Mouse (Mus musculus) layer of hippocampus, adult 18-20 months (tissue): ENCODE data around the gene Tns1. TPM values are rescaled to one million over a fixed set of nuclear protein-coding genes. Genes with fewer than 3 reads are reported as not detected.
A peak's percentile ranks its signal among the peaks of the same experiment; 100 is the strongest.

Experiments
- DNase-seq, 2 experiments: peaks; one replicate each; pipeline ENCODE4 v3.0.0; 2022; ENCODE audit warnings: low spot score in 2 of 2
- total RNA-seq, 2 experiments: library from RNA; stranded (reverse); gene quantifications; 2 replicates each; pipeline ENCODE4 v1.2.3; 2021

The Tns1 gene
- total RNA-seq, 2 experiments from 2014 or later, result 37.0 to 39.6 TPM

- peak in 1 of 2 experiments; percentile 41 for DNase-seq
These were observed 161.4 kb downstream of the Tns1 start for GRCm38 (mm10) chr1:73962668-73963371.

- no peak for DNase-seq
These were observed 162.2 kb downstream of the Tns1 start for GRCm38 (mm10) chr1:73962049-73962448.

- no peak for DNase-seq
These were observed 164.5 kb downstream of the Tns1 start for GRCm38 (mm10) chr1:73959758-73960157.

DNA sequence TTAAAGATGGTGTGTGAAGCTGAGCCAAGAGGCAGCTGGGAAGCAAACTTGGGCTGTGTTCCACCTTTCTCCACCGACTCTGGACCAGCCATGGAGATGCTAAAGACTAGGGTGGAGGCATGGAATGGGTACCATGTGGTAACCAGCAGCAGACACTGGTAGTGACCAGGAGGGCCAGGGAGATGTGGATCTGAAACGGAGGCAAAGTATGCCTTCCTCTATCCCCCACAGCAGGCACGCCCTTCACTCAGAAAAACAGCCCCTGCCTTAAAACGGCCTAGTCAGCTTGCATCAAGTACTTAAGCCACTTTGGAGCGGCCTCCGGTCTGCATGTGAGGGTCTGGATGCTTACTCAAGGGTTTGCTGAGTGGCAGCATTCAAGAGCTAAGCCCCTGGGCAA lies 164.9 kb downstream of the Tns1 start:
- DNase-seq, result no peak

DNA sequence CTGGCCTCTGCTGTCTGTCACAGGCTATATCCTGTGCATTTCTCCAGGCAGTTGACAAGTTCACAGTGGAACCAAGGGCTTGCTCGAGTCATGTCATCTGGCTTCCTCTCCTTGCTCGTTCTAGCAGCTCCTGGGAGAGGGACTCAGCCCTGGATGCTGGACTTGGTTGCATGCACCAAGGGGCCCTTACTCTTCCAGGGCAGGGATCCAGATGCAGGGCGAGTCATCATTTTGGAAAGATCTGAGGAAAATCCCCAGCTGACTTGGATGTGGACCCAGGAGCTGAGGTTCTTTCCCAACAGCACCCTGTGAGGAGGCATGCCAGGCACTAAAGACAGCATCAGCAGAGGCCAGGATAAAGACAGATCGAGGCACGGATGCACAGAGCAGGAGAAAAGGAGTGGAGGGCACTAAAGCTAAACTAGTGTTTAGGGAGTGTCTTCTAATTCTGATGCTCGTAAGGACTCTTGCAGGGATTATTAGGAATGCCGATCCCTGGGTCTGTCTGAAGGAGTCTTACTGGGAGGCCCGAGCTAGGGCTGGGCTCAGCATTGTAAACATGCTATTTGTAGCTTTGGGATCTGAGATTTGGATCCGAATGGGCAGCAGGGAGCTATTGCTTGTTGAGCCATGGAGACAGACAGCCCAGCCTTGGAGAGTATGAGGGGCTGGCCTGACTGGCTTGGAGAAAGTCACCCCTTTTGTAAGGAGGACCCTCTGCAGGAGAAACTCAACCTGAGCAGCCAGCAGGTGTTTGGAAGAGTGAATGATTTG lies 165.9 kb downstream of the Tns1 start:
- no peak for DNase-seq

DNA sequence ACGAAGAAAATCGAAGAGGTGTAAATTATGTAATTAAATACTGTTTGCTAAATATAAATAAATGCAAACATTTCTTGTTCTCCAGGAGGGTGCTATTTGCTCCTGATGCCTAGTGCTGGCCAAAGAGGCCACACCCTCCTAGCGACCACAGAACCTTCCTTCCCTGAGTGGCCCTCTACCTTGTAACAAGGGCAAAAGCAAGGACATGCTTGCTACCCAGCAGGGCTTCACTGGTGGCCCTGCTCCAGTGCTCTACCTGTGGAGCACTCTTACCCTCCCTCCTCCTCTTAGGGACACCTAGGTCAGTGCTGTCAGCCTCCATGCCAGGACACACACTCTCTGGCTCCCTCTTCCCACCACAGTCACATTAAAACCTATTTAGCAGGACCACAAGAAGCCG lies 166.8 kb downstream of the Tns1 start:
- no peak for DNase-seq

- DNase-seq, result no peak
These were observed 167.9 kb downstream of the Tns1 start for GRCm38 (mm10) chr1:73956320-73956719.

DNA sequence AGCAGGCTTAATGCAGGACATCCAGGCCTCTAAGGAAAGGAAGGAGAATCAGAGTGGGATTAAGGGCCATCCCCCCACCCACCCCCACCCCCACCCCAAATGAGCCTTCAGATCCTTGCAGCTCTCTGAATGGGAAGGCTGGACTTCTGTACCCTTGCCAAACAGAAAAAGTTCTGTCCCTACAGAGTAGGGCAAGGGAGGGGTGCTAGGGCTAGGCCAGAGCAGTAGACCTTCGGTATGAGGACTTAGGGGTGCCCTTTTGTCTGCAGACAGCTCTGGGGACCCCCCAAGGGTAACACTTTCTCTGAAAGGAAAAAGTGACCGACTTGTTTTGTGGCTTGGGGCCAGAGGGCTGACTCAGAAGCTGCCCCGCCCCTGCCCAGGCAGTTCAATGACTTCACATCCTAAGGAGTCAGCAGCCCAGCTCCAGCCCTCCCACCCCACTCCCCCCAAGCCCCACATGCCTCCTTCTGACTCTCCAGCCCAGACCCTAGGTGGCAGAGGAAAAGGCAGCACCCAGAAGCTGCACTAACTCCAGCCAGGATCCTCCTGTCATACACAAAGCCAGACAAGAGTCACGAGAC lies 168.9 kb downstream of the Tns1 start:
- DNase-seq, result no peak

DNA sequence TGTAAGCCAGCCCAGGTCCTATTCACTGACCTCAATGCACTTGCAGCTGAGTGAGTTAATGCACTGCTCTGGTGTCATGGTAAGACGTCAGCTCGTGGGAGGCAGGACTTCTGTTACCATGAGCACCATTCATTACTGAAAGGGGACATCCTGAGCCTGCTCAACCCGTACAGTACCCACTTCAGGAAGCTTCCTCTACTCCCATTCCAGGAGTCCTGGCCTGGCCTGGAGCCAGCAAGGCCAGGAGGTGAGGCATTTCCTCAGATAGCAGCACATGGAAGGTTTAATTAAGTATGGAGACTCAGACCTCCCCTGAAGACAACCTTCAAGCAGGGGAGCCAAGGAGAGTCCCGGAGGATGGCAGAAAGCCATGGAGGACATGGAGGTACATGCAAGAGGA lies 169.6 kb downstream of the Tns1 start:
- no peak for DNase-seq

- DNase-seq, result no peak
These were observed 170.2 kb downstream of the Tns1 start for GRCm38 (mm10) chr1:73954015-73954408.

- DNase-seq, result no peak
These were observed 170.8 kb downstream of the Tns1 start for GRCm38 (mm10) chr1:73953317-73954014.

- DNase-seq, result no peak
These were observed 171.7 kb downstream of the Tns1 start for GRCm38 (mm10) chr1:73952598-73952997.

- DNase-seq, result no peak
These were observed 173.1 kb downstream of the Tns1 start for GRCm38 (mm10) chr1:73951178-73951577.

DNA sequence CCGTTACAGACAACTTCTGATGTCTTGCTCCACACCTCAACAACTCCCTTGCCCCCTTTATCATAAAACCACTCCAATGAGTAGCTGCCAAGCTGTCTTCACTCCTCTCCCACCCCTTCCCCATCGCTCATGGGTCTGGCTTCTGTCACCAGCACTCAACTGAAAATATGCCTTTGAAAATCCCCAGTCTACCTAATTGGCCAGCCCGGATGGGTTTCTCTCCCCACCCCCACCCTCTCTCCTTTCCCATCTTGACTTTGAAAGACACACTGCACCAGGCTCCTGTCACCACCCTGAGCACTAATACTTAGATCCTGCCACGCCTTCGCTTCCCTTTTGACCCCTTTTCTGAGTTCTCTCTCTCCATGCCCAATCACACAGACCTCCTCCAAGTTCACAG lies 175.5 kb downstream of the Tns1 start:
- DNase-seq, result no peak

DNA sequence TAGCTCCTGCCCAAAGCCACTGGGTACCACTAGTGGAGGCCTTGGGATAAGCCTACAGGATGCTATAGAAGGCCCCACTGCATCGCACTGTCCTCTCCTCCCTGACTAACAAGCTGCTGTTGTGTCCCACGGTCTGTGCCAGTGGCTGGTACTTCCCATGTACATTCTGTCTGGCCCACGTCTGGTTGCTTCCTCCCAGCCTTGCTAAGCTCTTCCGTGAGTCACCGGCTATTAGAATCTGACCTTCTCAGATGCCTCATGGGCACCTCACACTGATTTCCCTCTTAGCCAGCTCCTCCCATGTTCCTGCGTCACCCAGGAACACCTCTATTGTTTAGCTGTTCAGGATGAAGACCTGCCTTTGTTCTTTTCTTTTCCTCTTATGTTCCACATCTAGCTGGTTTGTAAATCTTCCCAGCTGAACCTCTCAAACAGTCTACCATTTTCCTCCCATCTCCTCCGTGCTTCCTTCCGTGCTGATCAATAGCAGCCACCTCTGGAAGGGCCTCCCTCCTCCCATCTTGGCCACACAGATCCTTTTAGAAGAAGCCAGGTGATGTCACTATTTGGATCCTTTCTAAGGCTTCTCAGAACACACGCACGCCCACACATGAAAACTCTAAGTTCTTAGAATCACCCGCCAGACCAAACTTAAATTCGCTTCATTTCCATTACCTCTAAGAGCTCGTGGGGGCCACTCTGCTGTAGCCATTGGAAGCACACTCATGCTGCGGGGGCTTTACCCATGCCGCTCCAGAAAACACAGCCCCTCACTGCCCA lies 176.5 kb downstream of the Tns1 start:
- DNase-seq, result no peak

GRCm38 (mm10) chr1:73946701-73947100 lies 177.5 kb downstream of the Tns1 start:
- no peak for DNase-seq

DNA sequence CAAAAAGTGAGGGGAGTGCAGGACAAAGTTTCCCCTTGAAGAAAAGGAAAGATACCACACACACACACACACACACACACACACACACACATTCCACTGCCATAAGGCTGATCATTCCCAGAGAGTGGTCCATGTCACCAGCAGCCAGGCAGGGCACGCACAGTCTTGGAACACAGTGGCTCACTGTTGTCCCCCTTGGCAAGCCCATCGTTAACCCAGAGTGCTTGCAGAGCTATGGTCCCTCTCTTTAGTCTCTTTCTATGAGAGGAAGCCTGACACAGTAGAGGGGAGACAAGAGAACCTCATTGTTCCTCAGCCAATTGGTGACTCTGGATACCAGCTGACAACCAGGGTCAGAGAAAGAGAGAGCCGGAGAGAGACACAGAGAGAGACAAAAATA lies 179.9 kb downstream of the Tns1 start:
- DNase-seq, result peak in 1 of 2 experiments; percentile 71

GRCm38 (mm10) chr1:73943667-73944289 lies 180.5 kb downstream of the Tns1 start:
- DNase-seq, result peak in 1 of 2 experiments; percentile 58

GRCm38 (mm10) chr1:73943255-73943654 lies 181.0 kb downstream of the Tns1 start:
- no peak for DNase-seq

DNA sequence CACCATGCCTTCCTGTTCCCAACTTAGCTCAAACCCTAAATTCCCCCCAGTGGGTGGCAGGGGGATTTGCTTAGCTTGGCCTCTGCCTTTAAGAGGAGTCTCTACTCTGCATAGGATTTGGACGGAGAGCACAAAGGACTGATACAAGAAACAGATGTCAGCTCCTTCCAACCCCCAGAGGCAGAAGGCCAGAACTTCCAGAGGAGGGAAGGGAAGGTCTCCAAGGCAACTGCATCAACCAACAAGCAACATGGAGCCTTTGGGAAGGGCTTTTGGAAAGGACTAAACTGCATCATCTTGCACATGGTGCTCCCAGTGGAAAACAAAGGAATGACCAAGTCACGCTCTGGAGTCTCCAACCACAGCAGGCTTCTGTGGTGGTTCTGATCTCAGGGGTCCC lies 182.0 kb downstream of the Tns1 start:
- no peak for DNase-seq
